Mouse (Mus musculus) natural killer cell, adult 2 months (primary cell): ENCODE results near the gene Socs5.
A peak's percentile ranks its signal among the peaks of the same experiment; 100 is the strongest.
"Not testable (repeated sequence)": the region's sequence is repeated elsewhere in the genome, so short reads cannot be mapped to it uniquely, and the experiment has no call there.

Experiments
- DNase-seq, 2 experiments: peaks; one replicate each; pipeline ENCODE4 v3.0.0; 2022; ENCODE audit warnings: low spot score in 2 of 2

The Socs5 gene

GRCm38 (mm10) chr17:87107623-87108221, at the start of gene Socs5:
Socs5 (plus strand) TSS chr17:87107679.
- no peak for DNase-seq

- DNase-seq = no peak
Observed at GRCm38 (mm10) chr17:87062639-87063038, 44.8 kb upstream of the Socs5 start.

- DNase-seq = no peak
Observed at GRCm38 (mm10) chr17:87063461-87063860, 44.0 kb upstream of the Socs5 start.

GRCm38 (mm10) chr17:87063969-87064368, 43.5 kb upstream of the Socs5 start:
- DNase-seq = peak in 1 of 2 experiments; percentile 18

GRCm38 (mm10) chr17:87068997-87069396, 38.5 kb upstream of the Socs5 start:
- no peak for DNase-seq

- DNase-seq = not testable (repeated sequence)
Observed at GRCm38 (mm10) chr17:87072183-87072582, 35.3 kb upstream of the Socs5 start.

- DNase-seq = no peak
Observed at GRCm38 (mm10) chr17:87072766-87073440, 34.6 kb upstream of the Socs5 start.

DNA sequence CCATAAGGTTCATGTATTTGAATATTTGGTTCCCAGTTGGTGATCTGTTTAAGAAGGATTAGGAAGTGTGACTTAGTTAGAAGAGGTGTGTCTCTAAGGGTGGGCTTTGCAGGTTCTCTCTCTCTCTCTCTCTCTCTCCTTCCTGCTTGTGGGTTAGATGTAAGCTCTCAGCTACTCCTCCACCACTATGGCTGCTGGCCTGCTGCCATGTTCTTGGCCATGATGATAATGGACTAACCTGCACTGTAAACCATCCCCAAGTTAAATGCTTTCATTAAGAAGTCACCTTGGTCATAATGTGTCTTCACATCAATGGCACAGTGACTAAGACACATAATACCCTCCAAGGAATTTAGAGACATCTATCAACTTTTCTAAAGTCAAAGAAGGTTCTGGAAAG, 34.0 kb upstream of the Socs5 start:
- no peak for DNase-seq

DNA sequence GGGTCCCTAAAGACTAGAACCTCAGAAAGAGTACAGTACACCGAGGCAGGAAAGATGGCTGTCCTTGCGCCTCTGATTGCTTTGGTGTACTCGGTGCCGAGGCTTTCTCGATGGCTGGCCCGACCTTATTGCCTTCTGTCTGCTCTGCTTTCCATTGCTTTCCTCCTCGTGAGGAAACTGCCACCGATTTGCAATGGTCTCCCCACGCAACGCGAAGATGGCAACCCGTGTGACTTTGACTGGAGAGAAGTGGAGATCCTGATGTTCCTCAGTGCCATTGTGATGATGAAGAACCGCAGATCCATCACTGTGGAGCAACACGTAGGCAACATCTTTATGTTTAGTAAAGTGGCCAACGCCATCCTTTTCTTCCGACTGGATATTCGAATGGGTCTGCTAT, 29.3 kb upstream of the Socs5 start:
- DNase-seq = not testable (repeated sequence)

DNA sequence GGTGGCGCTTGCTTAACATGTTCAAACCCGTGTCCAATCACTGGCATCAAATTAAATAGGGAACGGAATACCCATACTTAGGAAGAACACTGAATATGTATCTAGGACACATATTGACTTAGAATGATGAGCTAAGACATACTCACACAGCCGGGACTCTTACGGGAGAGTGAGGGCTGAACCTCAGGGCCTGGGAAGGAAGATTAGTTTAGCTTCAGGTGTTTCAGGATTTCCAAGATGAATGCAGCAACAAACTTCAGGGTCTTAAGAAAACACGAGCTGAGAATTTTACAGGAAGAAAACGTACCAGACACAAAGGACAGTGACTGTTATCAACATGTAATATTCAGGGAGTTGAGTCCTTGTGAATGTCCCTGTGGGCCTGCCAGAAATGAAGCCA, 26.8 kb upstream of the Socs5 start:
- DNase-seq = no peak

DNA sequence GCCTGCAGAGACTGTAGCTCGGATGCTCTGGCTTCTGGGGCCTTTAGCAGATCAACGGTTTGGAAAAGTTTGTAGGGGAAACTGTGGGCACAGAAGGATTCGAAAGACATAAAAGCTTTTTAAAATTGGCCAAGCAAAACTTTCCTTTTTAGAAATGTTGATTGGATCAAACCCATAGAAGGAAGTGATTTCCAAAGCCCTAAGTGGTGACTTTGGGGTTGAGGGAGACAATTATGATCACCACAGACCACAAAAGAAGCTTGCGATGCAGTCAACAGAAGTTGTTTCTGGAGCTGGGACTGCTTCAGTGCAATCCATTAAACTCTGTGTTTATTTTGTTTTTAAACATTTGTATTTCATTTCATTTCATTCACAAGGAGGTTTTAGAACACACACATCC, 24.9 kb upstream of the Socs5 start:
- no peak for DNase-seq

- DNase-seq = no peak
Observed at GRCm38 (mm10) chr17:87083671-87084070, 23.8 kb upstream of the Socs5 start.

- no peak for DNase-seq
Observed at GRCm38 (mm10) chr17:87085726-87086125, 21.8 kb upstream of the Socs5 start.

- DNase-seq = no peak
Observed at GRCm38 (mm10) chr17:87089296-87089695, 18.2 kb upstream of the Socs5 start.

DNA sequence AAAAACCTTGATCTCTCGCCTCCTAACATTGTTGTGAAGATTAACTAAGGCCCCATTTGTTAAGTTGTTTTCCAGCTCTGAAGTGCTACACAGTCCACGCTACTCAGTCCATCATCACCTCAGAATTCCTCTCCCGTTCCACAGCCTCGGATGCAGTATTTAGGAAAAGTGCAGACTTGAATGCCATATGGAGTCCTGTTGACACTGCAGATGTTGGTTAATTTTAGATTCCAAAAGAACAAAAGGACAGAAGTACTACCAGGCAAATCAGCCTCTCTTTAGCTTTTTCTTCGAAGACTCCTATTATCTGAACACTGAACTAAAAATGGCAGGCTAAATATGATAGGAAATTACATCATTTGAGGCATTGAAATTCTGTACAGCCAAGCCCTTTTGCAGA, 14.4 kb upstream of the Socs5 start:
- DNase-seq = no peak

DNA sequence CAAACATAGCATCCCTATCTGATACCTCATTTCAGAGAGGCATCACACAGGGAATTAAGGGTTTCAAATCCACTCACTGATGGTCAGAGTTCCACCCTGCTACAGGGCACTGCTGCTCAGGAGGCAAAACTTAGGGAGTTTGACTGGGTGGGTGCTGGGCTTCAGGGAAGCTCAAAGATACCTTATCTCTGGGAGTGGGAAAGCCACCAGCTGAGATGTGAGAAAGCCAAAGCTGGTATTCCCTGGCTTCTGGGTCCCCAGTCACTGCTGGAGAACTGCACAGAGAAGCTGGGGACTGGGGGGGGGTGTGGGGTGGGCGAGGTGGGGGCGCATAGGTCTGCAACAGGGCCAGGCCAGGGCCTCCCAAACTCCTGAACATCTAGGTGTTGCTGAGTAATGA, 10.5 kb upstream of the Socs5 start:
- DNase-seq = no peak

GRCm38 (mm10) chr17:87097576-87097975, 9.9 kb upstream of the Socs5 start:
- DNase-seq = no peak

DNA sequence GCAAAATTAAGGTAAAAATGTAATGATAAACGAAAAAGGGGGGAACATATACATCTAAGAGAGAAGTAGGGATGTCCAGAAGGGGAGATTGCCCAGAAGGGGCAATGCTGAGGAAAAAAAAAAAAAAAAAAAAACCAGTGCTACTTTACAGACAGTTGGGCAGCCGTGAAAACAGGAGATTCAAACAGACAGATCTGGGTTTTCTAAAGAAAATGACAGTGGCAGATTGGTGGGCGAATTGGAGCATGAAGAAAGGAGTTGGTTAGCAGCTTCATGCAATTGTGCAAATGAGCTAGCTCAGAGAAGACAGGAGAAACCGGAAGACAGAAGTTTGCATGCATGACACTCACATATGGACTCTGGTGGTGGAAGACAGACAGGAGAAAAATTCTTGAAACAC, 6.5 kb upstream of the Socs5 start:
- no peak for DNase-seq

- DNase-seq = no peak
Observed at GRCm38 (mm10) chr17:87102636-87103035, 4.8 kb upstream of the Socs5 start.

- DNase-seq = no peak
Observed at GRCm38 (mm10) chr17:87103060-87103459, 4.4 kb upstream of the Socs5 start.

DNA sequence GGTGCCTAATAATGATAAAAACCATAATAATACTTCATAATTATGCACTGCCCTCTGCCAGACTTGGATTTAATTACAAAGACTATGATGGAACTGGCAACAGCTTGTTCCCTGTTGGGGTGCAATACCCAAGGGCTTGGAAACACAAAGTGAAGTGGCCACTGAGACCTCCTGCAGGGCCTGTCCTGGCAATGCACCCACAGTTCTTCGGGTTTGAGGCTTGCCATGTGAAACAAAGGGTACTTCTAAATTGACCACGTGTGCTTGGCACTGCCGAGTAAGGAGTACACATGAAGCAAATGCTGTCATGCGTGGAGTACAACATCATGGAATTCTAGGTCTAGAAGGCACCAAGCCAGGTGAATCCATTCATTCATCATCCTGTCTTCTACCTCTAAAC, 3.2 kb upstream of the Socs5 start:
- no peak for DNase-seq

- no peak for DNase-seq
Observed at GRCm38 (mm10) chr17:87105941-87106340, 1.5 kb upstream of the Socs5 start.

DNA sequence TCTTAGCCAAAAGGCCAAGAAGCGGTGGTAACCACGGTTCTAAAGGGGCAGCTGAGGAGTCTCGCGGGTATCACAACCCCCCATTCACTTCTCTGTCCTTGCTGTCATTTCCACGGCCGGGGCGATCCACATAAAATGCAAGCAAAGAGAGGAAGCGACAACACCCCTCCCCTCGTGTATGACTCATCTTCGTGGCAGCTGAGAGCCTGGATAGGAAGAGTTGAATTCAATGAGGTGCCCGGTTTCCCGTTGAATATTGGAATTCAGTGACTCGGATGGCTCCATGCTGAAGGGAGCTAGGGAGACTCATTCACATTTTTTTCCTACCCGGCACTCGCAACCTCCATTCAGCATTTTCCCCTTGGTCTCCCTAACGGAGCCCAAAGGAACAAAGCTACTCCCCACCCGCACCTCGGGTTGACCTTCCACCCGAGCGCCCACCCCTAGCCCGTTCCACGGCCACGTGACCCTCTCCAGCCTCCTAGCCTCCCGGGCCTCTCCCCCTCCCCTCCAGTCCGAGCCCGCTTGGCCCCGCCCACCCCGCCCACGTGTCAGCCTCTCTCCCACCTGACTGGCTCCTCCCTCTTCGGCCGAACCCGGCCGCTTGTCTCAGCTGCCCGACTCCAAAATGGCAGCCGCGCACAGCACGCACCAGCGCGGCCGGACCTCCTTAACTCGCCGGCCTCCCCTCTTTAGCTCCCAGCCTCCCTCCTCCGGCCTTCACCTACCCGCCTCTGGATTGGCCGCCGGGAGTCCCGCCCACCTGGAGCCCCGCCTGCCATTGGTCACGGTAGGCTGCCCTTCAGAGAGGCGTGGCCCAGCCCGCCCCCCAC, 572 bp upstream of the Socs5 start:
- peak; percentile 94 to 96 for DNase-seq
